Mouse (Mus musculus): Measurements from ENCODE around the gene Adtrp.
A peak's percentile ranks its signal among the peaks of the same experiment; 100 is the strongest.

Adtrp gene

GRCm38 (mm10) chr13:41779603-41780180 lies 67.8 kb downstream of the Adtrp start:
- DNase-seq (ENCODE audit: low spot score): no peak

GRCm38 (mm10) chr13:41773812-41774376 lies 73.6 kb downstream of the Adtrp start:
- DNase-seq (ENCODE audit: low spot score): no peak

- DNase-seq (ENCODE audit: low spot score): no peak
Measured at GRCm38 (mm10) chr13:41771061-41771460, 76.4 kb downstream of the Adtrp start.

GRCm38 (mm10) chr13:41767941-41768340 lies 79.5 kb downstream of the Adtrp start:
- DNase-seq (ENCODE audit: low spot score): no peak

GRCm38 (mm10) chr13:41761986-41762385 lies 85.5 kb downstream of the Adtrp start:
- no peak for DNase-seq (ENCODE audit: low spot score)

- no peak for DNase-seq (ENCODE audit: low spot score)
Measured at GRCm38 (mm10) chr13:41760484-41760883, 87.0 kb downstream of the Adtrp start.

- peak; percentile 20 for DNase-seq (ENCODE audit: low spot score)
Measured at GRCm38 (mm10) chr13:41758550-41759465, 88.7 kb downstream of the Adtrp start.

- DNase-seq (ENCODE audit: low spot score): no peak
Measured at GRCm38 (mm10) chr13:41753114-41753513, 94.4 kb downstream of the Adtrp start.

GRCm38 (mm10) chr13:41750481-41750880 lies 97.0 kb downstream of the Adtrp start:
- no peak for DNase-seq (ENCODE audit: low spot score)

GRCm38 (mm10) chr13:41748866-41749265 lies 98.6 kb downstream of the Adtrp start:
- peak; percentile 47 for DNase-seq (ENCODE audit: low spot score)

- DNase-seq (ENCODE audit: low spot score): peak; percentile 16
Measured at GRCm38 (mm10) chr13:41747691-41748090, 99.8 kb downstream of the Adtrp start.

GRCm38 (mm10) chr13:41746971-41747615 lies 100.4 kb downstream of the Adtrp start:
- DNase-seq (ENCODE audit: low spot score): peak; percentile 67

- no peak for DNase-seq (ENCODE audit: low spot score)
Measured at GRCm38 (mm10) chr13:41740456-41741085, 106.9 kb downstream of the Adtrp start.

GRCm38 (mm10) chr13:41737628-41738309 lies 109.7 kb downstream of the Adtrp start:
- peak; percentile 48 for DNase-seq (ENCODE audit: low spot score)

- no peak for DNase-seq (ENCODE audit: low spot score)
Measured at GRCm38 (mm10) chr13:41729660-41730059, 117.8 kb downstream of the Adtrp start.

GRCm38 (mm10) chr13:41727803-41728202 lies 119.7 kb downstream of the Adtrp start:
- DNase-seq (ENCODE audit: low spot score): no peak

- DNase-seq (ENCODE audit: low spot score): no peak
Measured at GRCm38 (mm10) chr13:41719331-41719730, 128.2 kb downstream of the Adtrp start.

- no peak for DNase-seq (ENCODE audit: low spot score)
Measured at GRCm38 (mm10) chr13:41718051-41718450, 129.4 kb downstream of the Adtrp start.
